Mouse (Mus musculus) cerebellum, adult 2 months (tissue): ENCODE results near the gene Vwa7. TPM values are rescaled to one million over a fixed set of nuclear protein-coding genes. Genes with fewer than 3 reads are reported as not detected.
"Not testable (repeated sequence)": the region's sequence is repeated elsewhere in the genome, so short reads cannot be mapped to it uniquely, and the experiment has no call there.

Experiments used
- DNase-seq, 2 experiments: peaks; one replicate each; pipeline ENCODE4 v3.0.0; 2021
- H3K27ac ChIP-seq: fragments of 200-500 bp; 2 replicates; pipeline ENCODE4 v1.5.1; 2012; ENCODE audit warnings: low read length, control low read depth, inconsistent platforms; ENCODE audit not compliant: insufficient read depth
- H3K27me3 ChIP-seq: fragments of 200-500 bp; 2 replicates; pipeline ENCODE4 v1.6.1; 2012; ENCODE audit warnings: inconsistent platforms, mild to moderate bottlenecking, low read length, moderate library complexity; ENCODE audit not compliant: control insufficient read depth, insufficient read depth
- H3K4me1 ChIP-seq: fragments of 200-500 bp; 2 replicates; pipeline ENCODE4 v1.6.1; 2011; ENCODE audit warnings: low read length; ENCODE audit not compliant: control insufficient read depth, insufficient read depth
- H3K4me3 ChIP-seq: fragments of 200-500 bp; replicated peaks from 2 replicates; pipeline ENCODE3; 2011; ENCODE audit warnings: mild to moderate bottlenecking, low read depth, low read length, control low read depth; ENCODE audit not compliant: insufficient read depth
- CTCF ChIP-seq: fragments of 200-500 bp; IDR thresholded peaks from 2 replicates; pipeline ENCODE4 v1.5.1; 2011; ENCODE audit warnings: low read depth, mild to moderate bottlenecking, control low read depth, low read length, moderate library complexity, borderline replicate concordance; ENCODE audit not compliant: insufficient read depth
- POLR2A ChIP-seq: fragments of 200-500 bp; IDR thresholded peaks from 2 replicates; pipeline ENCODE4 v1.6.1; 2011; ENCODE audit warnings: low read length, control low read depth, borderline replicate concordance; ENCODE audit not compliant: insufficient read depth
- WGBS: fragments of 180-500 bp; shearing (Covaris S2); methylation state at CpG from one replicate; pipeline ENCODE4 v1.1.7; 2018; 5-methylcytosine and 5-hydroxymethylcytosine counted together
- polyA plus RNA-seq: library from polyadenylated mRNA; depleted of rRNA; stranded (reverse); fragments of >200 nt; gene quantifications from 2 replicates; pipeline ENCODE4 v1.2.3, GENCODE M21; 2012

Vwa7 gene
- polyA plus RNA-seq, 1 experiment, result 25.5 TPM

DNA sequence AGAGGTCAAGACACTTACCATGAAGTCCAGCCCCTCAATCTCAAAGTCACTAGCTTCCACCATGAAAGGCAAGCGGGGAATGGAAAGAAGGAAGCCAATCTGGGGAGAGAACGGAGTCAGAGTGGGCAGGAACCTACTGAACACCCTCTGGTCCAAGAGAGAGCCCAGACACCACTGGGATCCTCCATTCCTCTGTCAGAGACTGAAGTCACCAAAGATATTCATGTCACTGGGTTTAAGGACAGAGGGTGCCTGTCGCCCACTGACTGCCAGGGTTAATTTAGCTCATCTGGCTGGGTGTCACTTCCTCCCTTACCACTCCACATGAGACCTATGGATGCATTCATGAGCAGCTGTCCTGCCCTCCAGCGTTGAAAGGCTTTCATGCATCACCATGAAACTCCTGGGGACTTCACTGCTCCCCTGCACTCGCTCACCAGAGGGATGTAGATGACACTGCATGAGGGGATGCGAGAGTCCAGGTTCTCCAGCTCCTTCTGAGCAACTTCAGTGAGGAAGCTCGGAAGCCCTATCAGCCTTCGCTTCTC is 16.0 kb downstream of the Vwa7 start:
- H3K4me1 ChIP-seq, result no peaks in the 10 kb centered on the region; the same call in 1 of the 2 replicates
- no peak for DNase-seq
- H3K27ac ChIP-seq, result no peak overlapping the region
- 69% methylated on average over 8 of the region's 8 CpGs for WGBS
- no peaks in the 10 kb centered on the region for H3K27me3 ChIP-seq
- TF ChIP-seq POLR2A, result no peak
- TF ChIP-seq CTCF, result no peak
- no peak overlapping the region for H3K4me3 ChIP-seq

DNA sequence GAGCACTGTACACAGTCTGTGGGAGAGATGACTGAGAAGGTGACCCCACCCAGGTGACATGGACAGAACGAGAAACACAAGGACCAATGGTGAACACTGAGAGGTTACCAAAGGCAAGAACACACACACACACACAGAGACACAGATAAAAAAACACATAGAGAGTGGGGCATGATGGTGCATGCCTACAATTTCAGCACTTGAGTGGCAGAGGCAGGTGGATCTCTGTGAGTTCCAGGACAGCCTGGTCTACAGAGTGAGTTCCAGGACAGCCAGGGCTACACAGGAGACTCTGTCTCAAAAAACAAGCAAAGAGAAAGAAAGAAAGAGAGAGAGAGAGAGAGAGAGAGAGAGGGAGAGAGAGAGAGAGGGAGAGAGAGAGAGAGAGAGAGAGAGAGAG is 17.3 kb downstream of the Vwa7 start:
- not testable (repeated sequence) for H3K4me1 ChIP-seq, H3K27me3 ChIP-seq, H3K4me3 ChIP-seq, DNase-seq, H3K27ac ChIP-seq
- WGBS, result 76% methylated on average over 1 of the region's 1 CpGs

DNA sequence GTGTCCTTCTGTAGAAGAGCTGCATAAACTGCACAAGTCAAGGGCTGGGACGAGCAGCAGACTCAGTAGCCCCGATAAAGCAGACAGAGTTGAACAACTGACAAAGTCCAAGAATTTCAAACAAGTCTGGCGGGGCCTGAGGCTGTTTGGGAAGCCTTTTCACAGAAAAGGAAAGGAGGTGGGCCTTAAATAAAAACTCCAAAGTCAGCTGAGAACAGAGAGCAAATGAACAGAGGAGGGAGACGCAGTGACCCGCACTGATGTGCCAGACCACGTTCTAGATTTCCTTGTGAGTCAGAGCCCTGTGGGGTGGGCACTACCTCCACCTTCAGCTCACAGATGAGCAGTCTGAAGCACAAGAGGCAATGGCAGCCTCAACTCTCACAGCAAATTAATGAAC is 18.5 kb downstream of the Vwa7 start:
- no peaks in the 10 kb centered on the region for H3K27me3 ChIP-seq
- WGBS, result 85% methylated on average over 6 of the region's 6 CpGs
- H3K4me3 ChIP-seq, result no peak overlapping the region
- H3K4me1 ChIP-seq, result no peaks in the 10 kb centered on the region
- H3K27ac ChIP-seq, result no peak overlapping the region
- no peak for TF ChIP-seq CTCF
- no peak for TF ChIP-seq POLR2A
- no peak for DNase-seq

DNA sequence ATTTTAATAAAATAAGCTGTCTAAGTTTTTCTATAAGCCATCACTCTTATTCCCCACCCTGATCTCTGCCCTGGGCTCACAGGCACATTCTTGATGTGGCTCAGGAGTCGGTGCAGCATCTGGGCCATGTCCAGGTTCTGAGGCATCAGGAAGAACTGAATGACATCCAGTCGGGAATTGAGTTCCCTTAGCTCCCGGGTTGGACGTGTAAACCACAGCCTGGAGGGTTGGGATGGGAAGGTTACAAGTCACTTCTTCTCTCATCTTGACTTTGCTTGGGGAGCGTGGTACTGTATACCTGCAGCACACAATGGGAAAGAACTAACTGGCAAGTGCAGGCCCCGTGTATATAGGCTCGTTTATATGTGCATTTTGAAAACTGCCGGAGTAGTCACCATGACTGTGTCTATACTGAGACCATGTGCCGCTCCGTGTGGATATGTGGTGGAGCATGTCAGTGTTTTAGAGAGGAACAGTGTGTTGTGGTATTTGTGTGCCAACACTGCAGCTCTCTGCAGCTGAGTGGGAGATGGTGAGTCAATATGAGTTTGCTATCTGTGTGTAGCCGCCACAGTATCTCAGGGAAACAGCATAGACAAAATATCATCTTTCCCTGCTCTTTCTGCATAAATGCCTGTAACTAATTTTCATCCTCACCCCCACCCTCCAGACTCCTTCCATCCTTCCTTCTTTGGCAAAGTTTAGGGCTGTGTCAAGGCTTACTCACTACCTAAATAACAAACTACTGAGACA is 22.9 kb downstream of the Vwa7 start:
- TF ChIP-seq POLR2A (no peak), CTCF (no peak)
- Histone ChIP-seq H3K4me3 (no peak overlapping the region), H3K27ac (no peak overlapping the region), H3K27me3 (no peaks in the 10 kb centered on the region), H3K4me1 (no peaks in the 10 kb centered on the region)
- WGBS, result 81% methylated on average over 11 of the region's 11 CpGs
- DNase-seq, result no peak

DNA sequence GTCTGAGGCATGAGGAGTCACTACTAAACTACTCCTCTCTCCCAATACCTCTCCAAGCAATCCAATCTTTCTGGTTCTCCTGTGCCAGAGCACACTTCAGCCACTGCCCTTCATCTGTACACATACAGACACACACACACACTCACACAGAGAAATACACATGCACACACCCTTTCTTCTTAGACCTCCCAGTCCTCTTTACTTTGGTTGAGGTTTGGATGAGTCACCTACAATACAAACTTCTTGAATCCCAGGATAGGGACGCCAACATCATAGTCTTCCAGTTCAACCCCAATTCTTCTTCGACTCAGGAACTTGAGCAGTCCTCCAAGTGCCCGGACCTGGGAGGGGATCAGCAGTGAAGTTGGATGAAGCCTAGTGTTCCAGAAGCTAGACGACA is 27.4 kb downstream of the Vwa7 start:
- Histone ChIP-seq H3K4me3 (no peak overlapping the region), H3K27me3 (no peaks in the 10 kb centered on the region), H3K27ac (no peak overlapping the region), H3K4me1 (no peaks in the 10 kb centered on the region)
- DNase-seq, result no peak
- WGBS, result 91% methylated on average over 4 of the region's 4 CpGs
- TF ChIP-seq CTCF, result no peak

DNA sequence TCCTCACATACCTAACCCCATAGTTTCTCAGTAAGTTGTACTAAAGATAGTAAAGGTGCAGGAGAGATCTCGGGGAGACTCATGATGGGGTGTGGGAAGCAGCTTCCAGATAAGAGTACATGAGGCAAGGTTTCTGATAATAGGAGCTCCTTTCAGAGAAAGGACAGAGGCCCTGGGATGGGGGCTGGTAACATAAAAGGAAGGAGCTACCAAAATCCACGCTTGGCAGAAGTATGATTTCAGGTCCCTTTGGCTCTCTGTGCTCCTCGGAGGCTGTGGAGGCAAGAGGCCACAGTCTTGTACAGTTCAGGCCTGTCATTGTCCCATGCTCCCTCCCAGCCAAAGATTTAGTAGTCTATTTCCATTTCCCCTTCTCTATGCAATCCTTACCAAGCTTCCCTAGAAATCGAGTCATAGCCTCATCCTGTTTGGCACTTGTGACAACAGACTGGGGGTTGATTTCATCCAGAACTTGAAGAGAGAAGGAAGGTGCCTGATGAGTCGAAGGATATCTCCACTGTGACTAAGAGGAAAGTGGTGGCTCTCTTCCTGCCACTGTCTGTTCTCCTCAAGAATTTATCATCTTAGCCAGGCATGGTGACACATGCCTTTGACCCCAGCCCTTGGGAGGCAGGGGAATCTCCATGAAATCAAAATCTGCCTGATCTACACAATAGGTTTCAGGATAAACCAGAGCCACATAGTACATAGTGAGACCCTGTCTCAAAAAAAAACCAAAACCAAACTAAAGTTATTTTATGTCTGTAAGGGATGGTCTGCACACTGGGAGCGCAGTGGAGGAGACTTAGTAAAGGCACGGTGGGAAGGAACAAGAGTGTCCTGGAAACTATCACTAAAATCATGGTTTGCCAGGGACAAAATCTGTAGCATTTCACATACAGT is 28.8 kb downstream of the Vwa7 start:
- DNase-seq, result no peak
- TF ChIP-seq POLR2A, result no peak
- TF ChIP-seq CTCF, result no peak
- 82% methylated on average over 7 of the region's 7 CpGs for WGBS
- Histone ChIP-seq H3K27ac (no peak overlapping the region), H3K4me3 (no peak overlapping the region), H3K27me3 (no peaks in the 10 kb centered on the region), H3K4me1 (peaks cover 4% of the 10 kb centered on the region; the same call in 1 of the 2 replicates)

DNA sequence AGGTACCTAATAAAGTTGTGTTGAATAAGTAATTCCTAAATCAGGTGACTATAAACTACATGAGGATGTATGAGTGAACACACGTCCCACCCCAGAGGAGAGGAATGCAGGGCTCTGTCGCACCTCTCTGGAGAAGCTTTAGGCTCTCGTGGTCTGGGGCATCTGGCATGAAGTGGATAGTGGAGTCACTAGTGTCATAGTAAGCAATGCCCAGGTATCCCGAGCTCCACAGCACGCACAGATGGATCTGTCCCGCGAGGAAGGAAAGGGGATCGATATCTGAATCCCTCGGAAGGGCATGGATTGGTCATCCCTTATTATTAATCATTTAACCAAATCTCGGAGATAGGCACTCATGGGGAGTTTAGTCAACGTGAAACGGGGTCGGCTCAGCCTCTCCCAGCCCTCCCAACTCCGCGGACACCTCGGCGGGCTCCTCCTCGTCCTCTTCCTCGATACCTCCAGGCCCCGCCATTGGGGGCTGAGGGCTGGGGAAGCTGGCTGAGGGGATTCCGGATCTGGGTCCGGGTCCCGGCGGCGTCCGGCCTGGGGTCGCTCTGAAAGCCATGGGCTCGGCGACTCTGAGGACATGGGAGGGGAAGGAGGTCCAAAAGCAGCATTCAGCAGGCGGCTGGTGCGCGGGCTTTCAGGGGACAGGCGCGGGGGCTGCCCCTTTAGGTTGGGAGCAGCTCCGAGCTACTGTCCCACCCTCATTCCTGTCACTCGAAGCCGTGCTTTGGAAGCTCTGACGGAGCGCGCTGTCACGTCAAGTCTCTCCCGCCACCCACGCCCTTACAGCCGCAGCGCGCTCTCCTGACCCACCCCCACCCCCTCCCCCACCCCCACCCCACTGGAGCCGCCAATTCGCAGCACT is 29.7 kb downstream of the Vwa7 start:
- H3K4me1 ChIP-seq, result peaks cover 4% of the 10 kb centered on the region; the same call in 1 of the 2 replicates
- 4% methylated on average over 48 of the region's 48 CpGs for WGBS
- no peaks in the 10 kb centered on the region for H3K27me3 ChIP-seq
- no peak overlapping the region for H3K27ac ChIP-seq
- no peak for DNase-seq
- TF ChIP-seq CTCF, result no peak
- no peak for TF ChIP-seq POLR2A
- peak overlapping the region; percentile 62 for H3K4me3 ChIP-seq
